Mouse (Mus musculus) adrenal gland, adult 18-20 months (tissue): ENCODE results near the gene Nap1l4. TPM values are rescaled to one million over a fixed set of nuclear protein-coding genes. Genes with fewer than 3 reads are reported as not detected.

Experiments
- DNase-seq, 2 experiments: peaks; one replicate each; pipeline ENCODE4 v3.0.0; 2021 to 2022; ENCODE audit warnings: low spot score in 2 of 2
- microRNA-seq, 2 experiments: library from miRNA; unstranded; fragments of <30 nt; microRNA quantifications; one replicate each; pipeline ENCODE4 v1.2.0; 2021; ENCODE audit warnings: borderline number of aligned reads in 2 of 2
- total RNA-seq, 2 experiments: library from RNA; stranded (reverse); gene quantifications; 1 replicate in 1 of 2; 2 replicates in 1 of 2; pipeline ENCODE4 v1.2.3; 2021

Gene Nap1l4
- total RNA-seq, 2 experiments from 2014 or later: 144 to 155 TPM

DNA sequence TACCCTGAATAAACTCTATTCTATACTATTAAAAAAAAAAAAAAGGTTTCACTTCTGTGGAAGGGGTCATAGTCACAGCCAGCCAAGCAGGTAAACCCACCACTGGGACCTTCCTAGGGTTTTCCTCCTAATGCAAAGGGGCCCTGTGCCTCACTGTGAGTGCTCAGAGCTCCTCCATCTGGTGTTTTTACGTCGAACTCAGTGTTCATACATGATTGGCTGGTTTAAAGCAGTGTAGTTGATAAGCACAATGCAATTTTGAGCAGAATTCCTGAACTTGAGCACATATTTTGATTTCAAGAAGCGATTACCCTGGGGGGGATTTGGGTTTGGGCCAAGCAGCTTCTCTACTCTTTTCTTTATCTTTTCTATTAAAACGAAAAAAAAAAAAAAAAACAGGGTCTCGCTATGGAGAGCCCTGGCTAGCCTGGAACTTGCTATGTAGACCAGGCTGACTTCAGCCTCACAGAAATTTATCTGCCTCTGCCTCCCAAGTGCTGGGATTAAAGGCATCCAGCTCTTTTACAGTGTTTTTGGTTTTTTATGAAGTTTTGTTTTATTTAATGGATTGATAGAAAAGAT lies 67.0 kb downstream of the Nap1l4 start:
- DNase-seq: no peak

DNA sequence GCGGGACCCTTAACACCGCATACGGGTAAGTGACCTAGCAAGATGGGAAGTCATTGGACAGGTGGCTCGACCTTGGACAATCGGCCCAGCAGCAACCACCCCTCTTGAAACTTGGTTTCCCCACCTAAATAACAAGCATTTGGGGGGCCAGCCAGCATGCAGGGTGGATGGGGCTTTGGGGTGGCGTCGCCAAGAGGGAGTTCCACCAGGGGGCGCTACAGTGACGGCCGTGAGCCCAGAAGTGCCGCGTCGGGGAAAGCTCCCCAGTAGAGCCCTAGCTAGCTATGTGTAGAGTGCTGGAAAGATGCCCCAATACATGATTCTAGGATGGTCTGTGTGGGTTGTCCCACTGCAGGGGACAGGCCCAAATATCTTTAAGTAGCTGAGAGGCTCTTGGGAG lies 68.4 kb downstream of the Nap1l4 start:
- DNase-seq: peak; percentile 70 to 82

DNA sequence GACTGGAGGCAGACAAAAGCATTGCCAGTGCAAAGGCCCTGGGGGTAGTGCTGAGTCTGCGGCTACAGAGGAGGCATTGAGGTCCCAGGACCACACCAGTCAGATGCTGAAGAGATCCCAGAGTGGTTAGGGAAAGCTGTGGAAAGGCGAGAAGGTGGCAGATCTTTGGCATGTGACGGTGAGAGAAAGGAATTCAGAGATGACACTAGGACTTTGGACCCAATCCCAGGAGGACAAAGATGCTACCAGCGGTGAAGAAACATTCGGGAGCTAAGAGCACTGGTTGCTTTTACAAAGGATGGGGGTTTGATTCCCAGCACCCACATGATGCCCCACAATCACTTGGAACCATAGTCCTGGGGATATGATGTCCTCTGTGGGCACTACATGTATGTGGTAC lies 71.1 kb downstream of the Nap1l4 start:
- DNase-seq: no peak

DNA sequence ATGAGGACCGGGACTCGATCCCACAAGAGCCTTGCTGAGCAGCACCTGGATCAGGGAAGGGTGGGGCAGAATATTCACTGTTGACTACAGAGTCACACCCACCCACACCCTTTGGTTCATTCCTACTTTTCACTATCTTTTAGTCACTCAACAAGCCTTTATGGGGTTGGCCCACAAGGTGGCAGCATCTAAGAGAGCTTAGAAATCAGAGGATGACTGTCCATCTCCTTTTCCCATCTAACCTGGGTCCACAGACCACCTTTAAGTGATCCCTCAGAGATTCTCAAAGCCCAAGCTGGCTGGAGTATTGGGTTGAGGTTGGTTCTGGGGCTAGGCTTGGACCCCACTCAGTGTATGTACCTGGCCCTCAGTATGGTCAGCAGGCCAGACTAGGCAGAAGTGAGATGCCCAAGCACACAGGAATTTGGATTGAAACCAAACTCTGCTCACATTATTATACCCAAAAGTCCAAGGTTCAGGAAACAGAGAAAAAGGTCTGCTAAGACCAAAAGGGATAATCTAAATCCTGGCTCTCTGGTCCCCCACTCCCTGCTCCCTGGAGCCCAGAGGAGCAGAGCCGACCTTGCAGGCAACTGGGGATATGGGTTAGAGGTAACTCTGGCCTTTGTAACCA lies 72.1 kb downstream of the Nap1l4 start:
- DNase-seq: no peak

DNA sequence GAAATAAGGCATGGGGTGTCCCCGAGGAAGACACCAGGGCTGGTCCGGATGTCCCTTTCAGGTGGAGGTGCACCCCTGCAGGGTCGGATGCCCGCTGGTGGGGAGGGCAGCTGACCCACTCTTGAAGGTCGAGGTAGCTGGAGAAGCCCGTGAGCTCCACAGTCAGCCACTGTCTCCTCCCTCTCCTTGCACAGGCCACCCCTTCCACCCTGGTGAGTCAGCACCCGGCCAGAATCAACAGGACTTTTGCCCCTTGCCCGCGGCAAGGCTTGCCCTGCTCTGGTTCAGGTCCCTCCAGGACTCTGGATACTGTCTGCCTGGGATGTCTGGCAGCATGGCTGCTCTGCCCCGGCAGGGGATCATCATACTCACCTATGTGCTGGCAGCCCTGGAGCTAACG lies 73.0 kb downstream of the Nap1l4 start:
- DNase-seq: no peak

DNA sequence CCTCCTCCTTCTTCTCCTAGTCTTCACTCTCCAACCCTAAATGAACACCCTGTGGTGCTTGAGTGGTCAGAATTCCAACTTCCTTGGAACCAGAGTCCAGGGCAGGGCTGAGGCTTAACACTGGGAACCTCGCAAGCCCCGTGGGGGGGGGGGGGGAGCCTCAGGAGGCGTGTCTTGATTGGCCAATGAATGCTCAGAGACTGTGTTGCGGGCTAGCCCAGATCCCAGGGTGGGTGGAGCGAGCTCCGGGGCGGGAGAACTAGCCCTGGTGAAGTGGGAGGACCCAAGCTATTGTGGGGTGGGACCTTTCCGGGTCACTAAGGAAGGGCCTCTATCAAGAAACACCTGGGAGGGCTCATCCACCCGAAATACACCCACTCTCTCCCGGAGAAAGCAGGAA lies 74.1 kb downstream of the Nap1l4 start:
- DNase-seq: no peak

DNA sequence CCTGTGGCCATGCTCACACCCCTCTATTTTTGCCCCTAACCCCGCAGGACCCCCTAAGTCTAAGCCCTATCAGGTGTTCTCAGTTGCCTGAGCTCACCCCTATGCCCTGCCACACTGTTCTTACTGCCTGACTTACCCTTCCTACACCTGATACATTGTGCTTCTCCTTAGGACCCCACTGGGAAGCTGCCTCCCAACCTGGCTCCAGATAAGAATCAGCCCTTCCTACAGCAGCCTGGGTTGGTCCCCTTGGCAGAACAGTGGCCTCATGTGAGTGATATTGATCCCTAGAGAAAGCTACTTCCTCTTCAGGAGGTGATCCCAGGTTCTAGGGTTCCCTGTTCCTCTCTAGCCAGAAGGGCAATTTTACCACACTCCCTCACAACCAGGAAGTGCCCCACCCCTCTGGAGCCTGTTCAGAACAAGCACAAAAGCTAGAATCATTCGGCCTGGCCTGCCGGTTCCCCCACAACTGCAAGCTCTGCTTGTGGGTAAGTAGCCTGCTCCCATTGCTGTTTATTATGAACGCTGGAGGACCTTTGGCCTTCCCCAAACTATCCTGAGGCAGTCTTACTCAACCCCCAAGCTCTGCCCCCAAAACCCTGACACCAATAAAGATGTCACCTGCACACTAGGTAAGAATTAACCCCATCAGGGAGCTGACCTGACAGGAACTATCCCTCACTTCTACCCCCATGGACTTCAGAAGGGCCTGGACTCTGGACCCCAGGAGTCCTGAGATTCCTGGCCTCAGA lies 75.4 kb downstream of the Nap1l4 start, which contains the start of gene Slc22a18:
Slc22a18 (plus strand) TSS at position 390 of the 755 bp plus-strand sequence.
- DNase-seq: no peak

DNA sequence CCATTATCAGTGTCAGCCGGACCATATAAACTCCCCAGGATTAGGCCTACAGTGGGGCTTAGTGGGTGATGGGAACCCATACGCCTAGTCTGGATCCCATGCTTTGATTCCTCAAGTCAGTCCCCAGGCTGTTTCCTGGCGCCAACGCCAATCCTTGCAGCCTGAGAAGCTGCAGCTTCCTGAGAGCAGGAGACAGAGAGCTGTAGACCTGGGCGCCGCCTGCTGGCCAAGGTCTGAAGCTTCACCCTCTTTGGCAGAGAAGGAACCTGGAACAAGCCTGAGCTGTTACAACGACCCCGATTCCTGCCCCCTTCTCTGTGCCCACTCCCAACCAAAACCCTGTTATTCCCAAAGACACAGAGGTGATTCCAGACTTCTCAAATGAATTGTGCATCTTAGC lies 79.0 kb downstream of the Nap1l4 start:
- DNase-seq: peak; percentile 72 to 78

DNA sequence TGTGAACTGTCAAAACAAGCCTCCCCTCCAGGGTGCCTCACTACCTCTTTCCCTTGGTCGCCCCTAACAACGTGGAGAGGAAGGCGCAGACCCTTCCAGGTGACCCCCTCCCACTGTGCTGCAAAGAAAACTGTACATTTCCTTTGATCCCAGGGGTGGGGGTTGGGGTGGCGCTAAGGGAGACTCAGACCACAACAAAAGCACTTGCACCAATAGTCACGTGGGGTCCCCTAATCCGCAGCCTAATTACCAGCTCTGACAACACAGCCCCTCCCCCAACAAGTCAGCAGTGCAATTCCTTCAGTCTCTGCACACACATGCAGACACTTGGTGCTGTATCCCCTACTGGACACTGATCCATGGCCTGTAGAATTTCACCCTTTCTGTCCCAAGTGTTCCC lies 81.2 kb downstream of the Nap1l4 start:
- no peak for DNase-seq

DNA sequence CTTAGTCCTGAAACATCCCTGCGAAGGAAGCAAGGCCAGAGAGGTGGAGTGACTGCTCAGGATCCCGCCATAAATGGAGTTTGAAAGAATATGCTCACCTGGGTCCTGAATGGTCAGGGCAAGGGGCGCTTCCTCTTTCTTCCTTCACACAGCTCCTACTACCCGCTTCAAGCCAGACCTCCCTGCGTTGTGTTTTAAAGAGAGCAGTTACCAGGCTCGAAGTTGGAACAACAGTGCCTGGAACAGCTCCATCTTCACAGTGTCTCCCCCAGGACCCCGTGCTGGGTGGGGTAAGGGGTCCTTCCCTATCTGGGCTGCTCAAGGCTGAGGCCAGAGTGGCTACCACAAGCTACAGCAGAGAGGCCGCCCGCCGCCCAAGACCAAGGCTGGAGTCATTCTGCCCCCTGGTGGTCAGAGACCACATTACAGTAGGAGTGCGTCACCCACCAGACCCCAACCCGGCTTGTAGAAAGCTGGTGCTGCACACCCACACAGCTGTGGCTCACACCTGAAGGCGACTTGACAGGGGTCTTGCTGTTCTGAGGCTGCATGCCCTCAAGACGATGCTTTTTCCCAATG lies 82.7 kb downstream of the Nap1l4 start:
- DNase-seq: peak; percentile 84 to 86

DNA sequence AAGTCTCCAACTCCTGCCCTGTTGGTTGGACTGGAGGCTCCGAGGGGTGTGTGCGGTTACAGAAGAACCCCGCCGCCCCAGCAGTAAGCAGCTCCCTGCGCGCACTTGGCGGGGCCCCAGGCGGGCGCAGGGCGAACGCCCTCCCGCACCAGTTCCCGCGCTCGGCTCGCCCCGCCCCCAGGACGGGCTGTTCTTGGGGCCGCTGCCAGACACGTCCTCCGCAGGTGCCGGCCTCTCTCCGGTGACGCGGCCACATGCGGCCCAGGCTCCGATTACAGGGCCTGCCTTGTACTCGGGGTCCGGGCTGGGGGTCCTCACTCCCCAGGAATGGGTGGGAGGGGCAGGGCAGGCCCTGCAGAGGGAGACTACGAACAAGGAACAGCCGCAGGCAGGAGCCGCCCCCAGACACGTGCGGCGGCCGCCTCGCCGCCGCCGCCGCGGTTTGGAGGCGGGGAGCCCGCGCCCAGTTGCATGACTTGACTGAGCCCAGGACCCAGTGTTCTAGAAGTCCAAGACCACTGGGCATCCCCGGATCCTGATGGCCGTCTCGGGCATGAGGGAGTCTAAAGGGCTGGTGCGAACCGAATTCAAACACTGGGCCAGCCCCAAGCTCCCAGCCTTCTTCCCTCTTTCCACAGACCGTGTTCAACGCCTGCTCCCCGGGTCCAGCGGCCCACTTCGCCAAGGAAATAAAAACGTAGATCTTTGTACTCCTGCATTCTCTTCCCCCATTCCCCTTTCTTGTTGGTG lies 83.9 kb downstream of the Nap1l4 start:
- peak; percentile 63 to 66 for DNase-seq

DNA sequence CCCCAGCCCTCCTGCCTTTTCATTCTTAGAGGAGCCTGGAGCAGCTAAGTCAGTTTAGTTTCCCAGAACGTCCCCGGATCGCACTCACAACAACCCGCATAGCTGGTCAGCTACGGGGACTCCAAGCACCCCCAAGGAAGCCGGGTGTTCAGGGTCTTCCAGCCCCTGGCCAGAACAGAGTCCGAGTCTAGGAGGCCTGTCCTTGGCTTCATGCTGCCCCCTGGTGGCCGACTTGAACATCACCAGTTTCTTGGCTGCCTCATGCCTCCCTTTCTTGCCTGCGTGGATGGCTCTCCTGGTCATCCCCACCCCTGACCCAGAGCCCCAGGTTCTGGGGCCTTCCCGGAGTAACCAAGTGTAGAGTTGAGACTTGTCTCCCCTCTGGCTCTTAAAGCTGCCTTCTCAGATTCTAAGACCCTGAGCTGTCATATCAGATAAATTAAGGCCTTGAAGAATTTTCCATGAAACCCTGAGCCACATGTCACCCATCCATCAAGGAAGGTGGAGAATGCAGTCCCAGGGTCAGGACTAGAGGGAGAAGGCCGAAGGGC lies 85.0 kb downstream of the Nap1l4 start:
- peak; percentile 82 to 88 for DNase-seq

Small RNA genes lying within 50 kb of the gene (microRNA-seq; reads per million reads assigned to microRNA genes)
- 0 to 0.95 reads per million in 2 experiments for gene Mir7064

Other genes starting within 250 kb of the Nap1l4 start
- 100 to 1,000 TPM; 153 to 767 TPM for gene Cdkn1c, start 88.1 kb downstream of the Nap1l4 start, total RNA-seq
- gene Slc22a18, start 75.4 kb downstream of the Nap1l4 start, total RNA-seq: 1 to 10 TPM; 1.9 to 6.7 TPM
- gene Phlda2, start 46.0 kb downstream of the Nap1l4 start, total RNA-seq: 1 to 10 TPM in 1 of 2 experiments, under 1 TPM in 1; 0.45 to 2.8 TPM
- 10 to 100 TPM; 54.1 to 61.1 TPM for gene Cars, start 51.0 kb upstream of the Nap1l4 start, total RNA-seq
- gene Tnfrsf26, start 79.6 kb upstream of the Nap1l4 start, total RNA-seq: 1 to 10 TPM in 1 of 2 experiments, under 1 TPM in 1; 0.86 to 1.1 TPM
- gene Tnfrsf22, start 100.6 kb upstream of the Nap1l4 start, total RNA-seq: 1 to 10 TPM; 5.7 to 7.7 TPM
- 1 to 10 TPM; 2.8 to 3.7 TPM for gene Tnfrsf23, start 136.8 kb upstream of the Nap1l4 start, total RNA-seq
- gene Osbpl5, start 207.9 kb upstream of the Nap1l4 start, total RNA-seq: 10 to 100 TPM; 24.5 to 29.1 TPM
- gene Mrgprg, start 217.9 kb upstream of the Nap1l4 start, total RNA-seq: 1 to 10 TPM; 1.7 to 2.2 TPM
- gene Mrgpre, start 235.4 kb upstream of the Nap1l4 start, total RNA-seq: 1 to 10 TPM; 2.3 to 2.9 TPM